Mouse (Mus musculus) embryo, embryonic 9.5 days (tissue): ENCODE results near the gene Fkbp11.
A peak's percentile ranks its signal among the peaks of the same experiment; 100 is the strongest.

ENCODE experiments used
- DNase-seq: peaks from one replicate; pipeline ENCODE4 v3.0.0-alpha.2; 2017; ENCODE audit errors: extremely low spot score

The Fkbp11 gene

DNA sequence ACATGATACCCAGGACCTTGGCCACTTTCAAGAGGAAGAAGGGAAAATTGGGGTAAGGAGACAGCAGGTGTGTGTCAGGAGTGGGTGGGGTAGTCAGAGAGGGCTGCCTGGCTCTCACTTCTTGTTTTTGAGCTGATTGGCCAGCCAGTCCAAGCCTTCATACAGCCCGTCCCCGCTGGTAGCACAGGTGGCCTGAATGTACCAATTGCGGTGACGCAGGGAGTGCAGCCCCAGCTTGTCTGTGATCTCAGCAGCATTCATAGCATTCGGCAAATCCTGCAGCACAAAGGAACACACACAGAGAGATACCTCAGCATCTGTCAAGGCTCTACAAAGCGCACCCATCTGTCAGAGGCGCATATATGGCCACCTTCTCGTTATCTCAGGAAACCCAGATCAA is 12.2 kb upstream of the Fkbp11 start:
- no peak for DNase-seq

DNA sequence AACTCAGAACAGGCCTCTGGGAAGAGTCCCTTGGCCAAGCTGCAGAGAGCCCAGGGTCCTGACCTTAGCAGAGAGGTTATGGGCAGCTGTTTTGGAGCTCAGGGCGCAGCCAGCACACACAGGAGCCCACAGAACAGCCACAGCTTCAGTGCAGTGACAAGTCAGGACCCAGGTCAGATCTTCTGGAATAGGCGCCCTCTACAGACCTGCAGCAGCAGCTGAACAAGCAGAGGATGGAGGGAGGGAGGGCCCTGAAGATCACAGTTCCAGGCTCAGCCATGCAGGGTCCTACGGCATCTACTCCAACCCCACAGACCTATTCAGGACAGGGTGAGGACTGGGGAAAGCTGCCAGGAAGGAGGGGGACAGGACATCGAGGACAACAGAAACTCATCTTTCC is 10.8 kb upstream of the Fkbp11 start:
- DNase-seq, result no peak

DNA sequence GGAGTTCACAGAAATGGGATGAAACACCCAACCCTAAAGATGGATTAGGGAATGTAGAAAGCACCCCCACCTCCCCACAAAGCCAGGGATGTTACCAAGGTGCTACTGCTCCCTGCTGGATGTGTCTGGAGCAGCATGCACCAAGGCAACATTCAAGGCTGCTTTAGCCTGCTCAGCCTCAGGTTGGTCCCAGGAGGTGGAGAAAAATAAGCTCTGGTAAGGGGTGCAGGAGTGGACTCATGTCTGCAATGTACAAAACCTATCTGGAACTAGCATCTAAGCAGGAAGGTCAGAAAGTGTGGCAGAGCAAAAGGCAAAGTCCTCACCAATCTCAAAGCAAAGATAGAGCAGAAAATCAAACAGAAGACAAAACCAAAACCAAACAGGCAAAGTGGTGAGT is 9.9 kb upstream of the Fkbp11 start:
- no peak for DNase-seq

DNA sequence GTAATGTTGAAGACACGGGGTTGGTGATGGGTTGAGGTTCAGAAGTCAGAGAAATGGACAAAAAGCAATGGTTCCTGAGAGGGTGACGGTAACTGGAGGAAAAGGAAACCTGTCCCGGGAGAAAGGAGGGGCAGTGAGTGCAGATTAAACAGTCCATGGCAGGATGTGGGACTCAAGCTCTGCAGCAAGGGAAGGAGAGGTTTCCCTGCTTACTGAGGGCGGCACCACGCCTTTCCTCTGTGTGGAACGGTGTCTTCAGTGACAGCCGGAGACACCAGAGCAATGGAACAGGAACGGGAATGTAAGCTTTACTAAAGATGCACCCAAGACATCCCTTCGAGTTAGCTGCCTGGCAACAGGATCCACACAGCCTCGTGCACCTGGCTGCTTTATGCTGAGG is 8.5 kb upstream of the Fkbp11 start:
- DNase-seq, result no peak

DNA sequence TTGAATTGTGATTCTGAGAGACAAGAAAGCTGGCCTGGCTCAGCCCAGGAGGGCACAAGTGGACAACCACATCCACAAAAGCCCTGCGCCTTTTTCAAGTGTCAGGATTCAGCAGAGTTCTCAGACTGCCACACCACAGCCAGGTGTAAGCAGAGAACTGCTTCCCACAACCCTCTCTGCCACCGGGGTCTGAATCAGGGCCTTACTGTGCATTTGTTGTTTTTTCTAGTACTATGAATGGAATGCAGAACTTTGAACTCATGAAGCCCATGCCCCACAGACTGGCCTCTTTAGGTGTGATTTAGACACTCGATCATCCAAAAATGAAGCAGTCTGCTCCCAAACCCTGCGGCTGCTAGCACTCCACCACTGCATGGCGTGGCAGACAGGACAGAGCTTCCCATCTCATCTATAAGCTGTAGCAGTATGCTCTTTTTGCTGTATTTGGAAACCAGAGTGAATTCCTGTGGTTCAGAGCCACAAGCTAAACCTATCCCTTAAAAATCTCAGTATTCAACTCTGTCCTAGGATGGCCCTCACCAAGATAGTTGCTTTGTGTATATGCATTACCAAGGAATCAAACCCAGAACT is 6.1 kb upstream of the Fkbp11 start:
- DNase-seq, result no peak

DNA sequence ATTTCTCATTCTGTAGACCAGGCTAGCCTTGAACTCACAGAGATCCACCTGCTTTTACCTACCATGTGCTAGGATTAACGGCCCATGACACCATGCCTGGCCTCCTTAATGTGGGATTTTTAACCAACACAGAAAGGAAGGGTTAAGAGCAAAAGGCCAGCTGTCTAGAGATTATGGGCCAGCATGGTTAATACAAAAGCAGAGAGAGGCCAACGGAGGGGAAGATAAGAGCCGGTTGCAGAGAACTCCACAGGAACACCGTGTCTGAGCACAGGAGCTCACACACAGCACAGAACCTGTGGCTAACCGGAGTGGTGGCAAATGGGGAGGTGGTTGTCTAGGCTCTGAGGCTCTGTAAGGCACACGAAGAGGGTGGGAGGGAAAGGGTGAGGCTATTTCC is 5.4 kb upstream of the Fkbp11 start:
- no peak for DNase-seq

DNA sequence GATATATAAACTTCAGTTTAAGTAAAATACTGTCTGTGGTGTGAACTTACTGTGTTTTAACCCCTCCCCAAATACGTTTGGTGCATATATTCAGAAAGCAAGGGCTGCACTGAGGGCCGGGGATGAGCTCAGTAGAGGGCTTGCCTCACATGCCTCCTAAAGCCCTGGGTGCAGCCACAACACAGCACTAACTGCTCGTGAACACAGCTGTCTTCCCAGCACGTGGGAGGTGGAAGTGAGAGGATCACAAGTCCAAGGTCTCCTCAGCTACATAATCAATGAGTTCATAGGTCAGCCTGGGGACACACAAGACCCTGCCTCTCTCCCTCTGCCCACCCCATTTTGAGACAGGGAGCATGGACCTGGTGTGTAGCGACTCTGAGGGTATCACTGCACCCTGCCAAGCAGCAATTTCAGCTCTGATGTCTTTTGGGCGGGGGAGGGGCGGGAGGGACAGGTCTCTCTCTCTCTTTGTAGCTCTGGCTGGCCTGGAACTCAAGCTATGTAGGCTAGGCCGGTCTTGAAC is 4.1 kb upstream of the Fkbp11 start:
- DNase-seq, result no peak

DNA sequence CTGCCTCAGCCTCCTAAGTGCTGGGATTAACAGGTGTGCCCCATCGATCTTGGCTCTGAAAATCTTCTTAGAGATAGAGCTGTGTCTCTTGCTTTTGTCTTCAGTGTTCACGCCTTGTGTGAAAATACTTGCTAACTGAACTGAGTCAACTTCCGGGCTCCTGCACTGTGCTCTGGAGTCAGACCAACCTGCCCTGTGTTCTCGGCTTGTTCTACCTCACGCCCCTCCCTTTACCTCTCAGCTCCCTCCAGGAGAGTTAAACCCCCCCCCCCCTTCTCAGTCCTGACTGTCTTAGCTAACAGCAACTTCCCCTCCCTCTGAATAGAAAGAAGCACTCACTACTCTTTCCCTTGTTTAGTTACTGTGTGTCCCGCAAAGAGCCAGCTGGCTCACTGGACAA is 2.8 kb upstream of the Fkbp11 start:
- DNase-seq, result no peak

DNA sequence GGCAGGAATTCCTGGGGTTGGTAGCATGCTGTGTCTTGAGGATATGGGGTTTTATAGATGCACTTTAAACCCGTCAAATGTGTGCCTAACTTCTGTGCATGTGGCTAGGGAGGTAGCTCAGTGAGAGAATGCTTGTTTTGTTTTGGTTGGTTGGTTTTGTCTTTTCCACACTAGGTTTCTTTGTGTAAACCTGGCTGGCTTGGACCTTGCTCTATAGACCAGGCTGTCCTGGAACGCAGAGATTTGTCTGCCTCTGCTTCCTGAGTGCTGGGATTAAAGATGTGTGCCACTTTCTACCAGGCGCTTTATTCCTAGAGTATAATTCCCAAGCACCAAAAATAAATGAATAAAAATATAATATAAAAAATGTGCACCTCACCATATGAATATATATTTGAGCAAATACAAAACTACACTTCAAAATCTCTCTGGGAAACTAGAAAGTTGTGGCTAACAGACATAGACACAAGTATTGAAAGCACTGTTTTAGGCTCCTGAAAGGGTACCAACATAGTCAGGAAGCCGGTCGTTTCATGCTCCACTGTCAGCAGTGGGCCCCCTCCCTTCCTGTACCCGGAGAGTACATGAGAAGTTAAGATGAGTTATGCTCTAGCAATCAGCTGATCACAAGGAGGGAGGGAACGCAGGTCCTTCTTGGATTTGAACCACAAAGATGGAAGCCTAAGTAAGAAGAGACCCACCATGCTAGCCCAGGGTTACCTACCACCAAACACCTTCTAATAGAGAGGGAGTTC is 2.0 kb upstream of the Fkbp11 start:
- DNase-seq, result no peak

DNA sequence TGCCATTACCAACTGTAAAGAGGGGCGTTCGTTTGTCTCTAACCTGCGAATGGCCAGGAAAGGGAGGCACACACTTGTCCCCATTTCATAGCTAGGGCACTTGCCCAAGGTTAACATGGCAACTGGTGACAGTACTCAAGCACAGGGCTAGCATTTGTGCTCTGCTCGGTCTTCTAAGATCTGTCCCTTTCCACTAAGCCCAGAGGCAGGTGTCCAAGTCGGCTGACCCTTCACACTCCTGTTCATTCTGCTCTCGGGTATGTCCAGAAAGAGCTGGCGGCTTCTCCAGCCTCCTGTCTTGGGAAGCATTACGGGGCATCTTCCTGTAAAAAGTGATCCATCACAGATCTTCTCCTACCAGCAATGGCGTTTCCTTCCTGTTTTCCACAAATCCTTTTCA is 368 bp upstream of the Fkbp11 start:
- DNase-seq, result no peak

DNA sequence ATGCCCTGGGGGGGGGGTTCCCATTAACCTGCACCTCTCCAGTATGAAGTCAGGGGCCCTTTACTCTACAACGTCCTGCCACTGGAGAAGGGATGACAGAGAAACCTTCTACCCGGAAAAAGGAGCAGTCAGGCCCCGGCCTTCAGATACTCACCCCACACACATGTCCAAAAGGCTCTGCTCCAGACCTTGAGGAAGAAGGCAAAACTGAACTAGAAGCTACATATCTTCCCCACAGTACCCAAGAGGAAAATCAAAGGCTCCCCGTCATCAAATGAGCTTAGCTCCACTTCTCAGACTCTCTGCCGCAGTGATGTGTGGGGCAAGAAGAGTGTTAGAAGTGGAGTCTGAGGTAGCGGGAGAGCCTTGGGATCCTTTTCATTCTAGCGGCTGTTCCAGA is 1.3 kb downstream of the Fkbp11 start:
- DNase-seq, result no peak

DNA sequence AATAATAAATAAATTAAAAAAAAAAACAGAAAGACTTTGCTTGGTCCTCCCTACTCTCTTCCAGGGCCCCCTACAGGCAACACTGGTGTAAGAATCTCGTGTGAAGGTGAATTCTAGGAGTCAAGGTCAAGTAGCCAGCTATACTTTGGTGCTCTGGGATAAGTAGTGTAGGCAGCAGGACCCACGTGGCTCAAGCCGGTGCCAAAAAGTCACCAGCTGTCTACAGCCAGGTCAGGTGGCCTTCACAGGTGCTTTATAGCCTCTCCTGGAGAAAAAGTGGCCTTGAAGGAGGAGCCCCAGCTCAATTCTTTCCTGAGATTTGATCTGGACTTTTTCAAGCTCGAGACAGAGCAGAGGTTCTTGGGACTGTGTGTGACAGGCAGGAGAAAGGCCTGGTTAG is 1.9 kb downstream of the Fkbp11 start:
- DNase-seq, result no peak

DNA sequence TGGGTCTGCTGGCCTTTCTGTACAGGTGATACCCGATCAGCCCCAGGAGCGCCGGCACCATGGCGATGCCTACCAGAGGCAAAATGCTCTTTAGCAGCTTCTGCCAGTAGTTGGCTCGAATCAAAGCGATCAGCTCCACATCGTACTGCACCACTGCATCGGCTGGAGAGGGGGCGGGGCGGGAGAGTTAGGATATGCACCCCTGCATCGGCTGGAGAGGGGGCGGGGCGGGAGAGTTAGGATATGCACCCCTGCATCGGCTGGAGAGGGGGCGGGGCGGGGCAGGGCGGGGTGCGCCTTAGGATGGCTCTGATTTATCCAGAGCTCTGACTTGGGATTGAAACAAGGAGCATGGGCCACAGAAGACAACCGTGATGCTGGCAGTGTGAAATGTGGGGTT is 3.6 kb downstream of the Fkbp11 start:
- DNase-seq, result no peak

DNA sequence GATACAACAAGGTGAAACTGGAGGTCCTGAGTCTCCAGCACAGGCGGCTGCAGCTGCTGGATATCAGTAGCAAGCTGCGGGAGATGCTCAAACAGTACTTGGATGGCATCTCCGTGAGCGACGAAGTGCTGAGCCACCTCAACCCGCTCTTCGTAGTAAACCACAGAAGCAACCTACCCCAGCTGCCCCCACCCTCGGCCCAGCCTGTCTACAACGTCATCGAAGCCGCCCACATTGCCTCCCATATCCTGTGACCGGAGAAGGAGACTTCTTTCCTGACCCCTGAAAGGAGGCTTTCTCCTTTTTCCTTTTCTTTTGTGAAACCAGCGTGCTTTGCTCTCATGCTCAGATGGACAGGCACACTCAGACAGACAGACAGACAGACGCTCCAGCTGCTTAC is 5.1 kb downstream of the Fkbp11 start:
- no peak for DNase-seq

DNA sequence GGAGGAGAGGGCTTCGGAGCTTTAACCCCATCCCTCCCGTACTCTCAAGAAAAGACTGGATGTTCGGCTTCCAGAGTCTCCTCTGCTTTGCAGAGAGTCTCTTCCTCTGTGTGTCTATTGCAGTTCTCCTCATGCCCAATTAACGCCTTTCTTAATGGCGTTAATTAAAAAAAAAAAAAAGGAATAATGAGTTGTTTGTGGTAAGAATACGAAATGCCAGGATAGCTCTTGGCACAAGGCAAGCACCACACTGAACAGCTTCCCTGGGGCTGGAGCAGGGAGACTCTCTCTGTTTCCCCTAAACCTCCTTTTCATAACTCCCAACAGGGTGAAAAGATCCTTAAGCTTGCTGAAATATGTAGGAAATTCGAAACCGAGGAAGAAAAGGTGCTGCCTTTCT is 5.8 kb downstream of the Fkbp11 start:
- no peak for DNase-seq

DNA sequence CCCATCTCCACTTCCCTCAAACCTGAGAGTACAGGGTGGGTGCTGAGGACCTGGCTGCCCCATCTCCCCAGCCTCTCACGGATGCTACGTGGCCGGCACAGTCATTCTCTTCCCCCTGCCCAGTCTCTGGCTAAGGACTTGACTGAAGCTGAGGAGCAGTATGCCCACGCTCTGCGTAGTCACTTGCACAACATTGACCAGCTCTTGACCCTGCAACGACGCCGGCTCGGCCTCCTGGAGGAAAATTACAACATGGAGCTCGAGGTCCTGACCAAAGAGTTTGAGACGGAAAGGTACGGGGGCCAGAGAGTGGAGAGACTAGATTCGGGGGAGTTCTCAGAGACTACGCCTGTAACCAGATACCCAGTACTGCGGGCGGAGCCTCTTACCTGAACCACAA is 10.7 kb downstream of the Fkbp11 start:
- no peak for DNase-seq

DNA sequence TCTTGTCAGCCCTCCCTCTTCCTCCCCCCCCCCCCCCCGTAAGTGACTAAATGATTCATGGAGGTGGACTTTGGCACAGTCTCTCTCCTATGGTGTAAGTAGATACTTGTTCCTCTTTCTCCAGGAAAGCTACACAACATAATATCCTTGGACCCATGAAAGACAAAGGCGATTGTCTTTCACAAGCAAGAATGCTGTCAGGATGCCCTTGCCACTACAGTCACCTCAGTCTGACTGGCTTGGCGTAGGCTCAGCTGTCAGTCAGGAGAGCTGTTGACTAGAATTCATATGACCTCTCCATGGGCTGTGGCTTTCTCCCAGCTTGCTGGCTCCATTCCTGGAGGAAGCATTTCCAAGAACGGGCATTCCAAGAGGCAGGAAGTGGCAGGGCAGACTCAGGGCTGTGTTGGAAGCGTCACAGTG is 13.8 kb downstream of the Fkbp11 start:
- no peak for DNase-seq

DNA sequence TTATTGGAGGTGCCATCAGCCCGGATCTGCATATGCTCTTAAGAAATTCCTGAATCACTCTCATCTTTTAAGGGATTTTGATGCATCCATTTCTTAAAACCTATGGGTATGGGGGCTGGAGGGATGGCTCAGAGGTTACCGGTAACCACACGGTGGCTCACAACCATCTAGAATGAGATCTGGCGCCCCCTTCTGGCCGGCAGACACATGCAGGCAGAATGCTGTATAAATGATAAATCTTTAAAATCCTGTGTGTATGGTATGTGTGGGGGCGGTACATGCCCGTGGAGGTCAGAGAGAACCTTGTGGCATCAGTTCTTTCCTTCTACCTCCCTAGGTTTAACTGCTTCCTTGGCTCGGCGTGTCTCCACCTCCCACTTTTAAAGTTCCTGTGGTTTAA is 17.6 kb downstream of the Fkbp11 start:
- DNase-seq, result peak; percentile 59

DNA sequence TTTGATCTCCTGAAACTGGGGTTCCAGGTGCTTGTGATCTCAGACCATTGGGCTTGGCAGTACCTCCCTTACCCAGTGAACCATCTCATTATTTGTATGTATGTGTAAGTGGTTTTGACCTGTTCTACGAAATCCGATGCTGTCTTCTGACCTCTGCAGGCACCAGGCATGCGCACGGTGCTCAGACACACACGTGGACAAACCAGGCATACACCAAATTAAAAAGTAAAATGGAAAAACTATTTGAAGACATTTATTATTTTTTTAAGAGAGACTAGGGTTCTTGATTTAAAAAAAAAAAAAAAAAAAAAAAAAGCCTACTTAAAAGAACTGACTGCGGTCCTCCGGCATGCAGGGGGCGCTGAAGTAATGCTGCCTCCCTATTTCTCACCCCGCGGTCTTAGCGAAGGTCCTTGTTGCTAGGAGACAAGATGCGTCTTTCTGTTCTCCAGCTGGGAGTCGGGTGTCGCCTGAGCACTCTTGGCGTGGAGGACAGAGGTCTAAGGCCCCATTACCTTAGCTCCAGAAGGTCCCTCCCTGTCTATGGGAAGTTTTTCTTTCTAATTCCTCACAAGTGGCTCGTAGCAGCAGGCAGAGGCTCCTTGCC is 20.1 kb downstream of the Fkbp11 start, which contains the start of gene Ccdc65:
Gene Ccdc65, plus strand, starts transcription at position 442 of the 607 bp plus-strand sequence.
- peak; percentile 74 for DNase-seq

DNA sequence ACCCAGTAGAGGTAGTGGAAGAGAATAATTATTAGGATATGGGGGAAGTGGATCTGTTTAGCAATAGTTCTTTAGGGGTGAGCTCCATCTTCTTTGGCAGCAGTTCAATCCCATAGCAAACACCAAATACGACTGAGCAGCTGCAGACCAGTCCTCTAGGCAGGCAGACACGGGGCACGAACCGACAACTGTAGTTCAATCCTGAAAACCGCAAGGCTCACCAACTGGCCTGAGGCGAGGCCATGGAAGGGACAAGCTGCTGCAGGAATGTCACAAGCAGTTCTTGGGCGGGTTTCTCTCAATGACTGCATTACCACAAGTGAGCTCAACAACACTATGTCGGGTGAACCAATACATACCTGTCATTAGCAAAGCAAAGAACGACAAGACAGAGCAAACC is 23.7 kb downstream of the Fkbp11 start:
- no peak for DNase-seq

DNA sequence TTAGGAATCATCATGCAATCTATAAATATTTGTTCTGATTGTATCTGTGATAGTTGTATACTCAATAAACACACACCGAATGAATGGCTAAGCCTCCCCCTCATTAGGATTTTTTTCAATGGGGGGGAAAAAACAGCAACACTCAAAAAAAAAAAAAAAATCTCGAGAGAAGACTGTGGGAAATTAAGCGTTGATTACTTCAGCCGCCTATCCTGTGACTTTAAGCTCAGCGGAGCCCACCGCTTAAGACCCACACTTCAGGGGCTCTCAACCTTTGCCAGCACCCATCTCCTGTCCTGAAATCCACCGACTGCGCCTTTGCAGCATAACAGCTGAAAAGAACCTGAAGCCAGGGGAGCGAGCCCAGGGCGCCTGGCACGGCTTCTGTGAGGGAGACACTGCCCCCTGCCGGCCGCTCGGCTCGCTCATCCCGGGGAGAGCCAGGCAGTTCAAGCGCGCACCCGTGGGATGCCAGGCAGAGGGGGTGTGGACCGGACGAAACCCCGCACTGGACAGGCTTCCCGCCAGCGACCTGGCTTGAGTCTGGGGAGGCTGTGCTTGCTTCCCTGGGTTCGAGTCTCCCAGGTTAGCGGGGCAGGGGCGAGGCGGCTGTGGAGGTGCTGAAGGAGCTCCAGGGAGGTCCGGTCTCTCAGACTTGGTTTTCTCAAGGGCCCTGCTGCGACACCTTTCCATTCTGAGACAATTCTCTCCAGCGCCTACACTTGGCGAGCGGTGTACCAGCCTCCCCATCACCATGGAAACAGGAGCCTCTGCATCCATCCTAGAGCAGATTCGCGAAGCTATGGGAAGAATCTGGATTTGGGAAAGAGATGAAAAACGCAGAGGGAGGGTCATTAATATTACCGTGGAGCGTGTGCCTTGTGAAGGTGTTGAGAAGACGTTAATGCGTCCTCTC is 28.6 kb downstream of the Fkbp11 start:
- DNase-seq, result peak; percentile 89

DNA sequence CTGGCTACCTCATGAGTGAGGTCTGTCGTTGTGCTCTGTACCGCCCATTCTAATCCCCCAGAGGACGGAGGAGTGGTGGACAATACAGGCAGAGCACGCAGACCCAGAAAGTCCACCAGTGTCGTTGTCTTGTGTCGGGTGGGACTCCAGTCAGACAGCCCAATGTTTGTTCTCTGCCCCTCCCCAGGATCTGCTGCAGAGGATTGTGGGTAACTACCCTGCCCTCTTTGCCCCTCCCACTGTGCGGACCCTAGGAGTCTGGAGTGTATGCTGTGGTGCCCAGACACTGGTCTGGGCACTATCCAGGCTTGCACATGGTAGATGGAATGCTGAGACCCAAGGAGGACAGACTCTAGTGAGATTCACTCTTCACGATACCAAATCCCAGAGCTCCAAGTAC is 31.8 kb downstream of the Fkbp11 start:
- no peak for DNase-seq
